Mouse (Mus musculus) stomach, embryonic 15.5 days (tissue): ENCODE data around the gene Olfr547. TPM values are rescaled to one million over a fixed set of nuclear protein-coding genes. Genes with fewer than 3 reads are reported as not detected.

Source experiments
- ATAC-seq: fragments of 200-750 bp; cut with Nextera tagmentation; 2 replicates; pipeline ENCODE4 v1.8.0; 2017; ENCODE audit warnings: low read depth, moderate number of reproducible peaks, moderate TSS enrichment; ENCODE audit not compliant: insufficient read depth, low FRiP score
- H3K27ac ChIP-seq: fragments of 300-500 bp; sonication (generic); 2 replicates; pipeline ENCODE4 v1.5.1; 2015; ENCODE audit warnings: mild to moderate bottlenecking, inconsistent platforms
- H3K27me3 ChIP-seq: fragments of 300-500 bp; sonication (generic); replicated peaks from 2 replicates; pipeline ENCODE4 v1.6.1; 2015; ENCODE audit warnings: inconsistent platforms
- H3K36me3 ChIP-seq: fragments of 300-500 bp; sonication (generic); 2 replicates; pipeline ENCODE4 v1.6.1; 2015; ENCODE audit warnings: inconsistent platforms
- H3K4me1 ChIP-seq: fragments of 300-500 bp; sonication (generic); 2 replicates; pipeline ENCODE4 v1.6.1; 2015; ENCODE audit warnings: inconsistent platforms
- H3K4me2 ChIP-seq: fragments of 300-500 bp; sonication (generic); 2 replicates; pipeline ENCODE4 v1.6.1; 2015; ENCODE audit warnings: mild to moderate bottlenecking, inconsistent platforms
- H3K4me3 ChIP-seq: fragments of 300-500 bp; sonication (generic); replicated peaks from 2 replicates; pipeline ENCODE4 v1.5.1; 2015; ENCODE audit warnings: inconsistent platforms
- H3K9ac ChIP-seq: fragments of 300-500 bp; sonication (generic); 2 replicates; pipeline ENCODE4 v1.6.1; 2015; ENCODE audit warnings: inconsistent platforms
- H3K9me3 ChIP-seq: fragments of 300-500 bp; sonication (generic); 2 replicates; pipeline ENCODE4 v1.6.1; 2016; ENCODE audit warnings: inconsistent platforms
- WGBS: fragments of 180-500 bp; shearing (Covaris S2); methylation state at CpG from one replicate; pipeline ENCODE4 v1.1.7; 2015; 5-methylcytosine and 5-hydroxymethylcytosine counted together
- polyA plus RNA-seq: library from polyadenylated mRNA; unstranded; fragments of >200 nt; fragmentation: Nextera tagmentation; extraction: Ambion mirVana; gene quantifications from 2 replicates; pipeline ENCODE4 v1.2.1, GENCODE M21; 2015

Olfr547 gene
- polyA plus RNA-seq, 1 experiment from 2014 or later, result not detected

GRCm38 (mm10) chr7:102571142-102571541, 36.6 kb downstream of the Olfr547 start, which contains the start of gene Olfr550:
Gene Olfr550 (plus strand): TSS chr7:102571442.
- H3K4me1 ChIP-seq, result no peaks in the 10 kb centered on the region
- H3K4me2 ChIP-seq, result no peak within 1 kb of the TSS
- no peak for ATAC-seq
- H3K36me3 ChIP-seq, result no peaks in the 10 kb centered on the region
- H3K27ac ChIP-seq, result no peak within 1 kb of the TSS
- no peaks in the 10 kb centered on the region for H3K27me3 ChIP-seq
- H3K4me3 ChIP-seq, result no peak within 1 kb of the TSS
- H3K9me3 ChIP-seq, result no peaks in the 10 kb centered on the region
- 85% methylated on average over 8 of the region's 8 CpGs for WGBS
- H3K9ac ChIP-seq, result no peak within 1 kb of the TSS

DNA sequence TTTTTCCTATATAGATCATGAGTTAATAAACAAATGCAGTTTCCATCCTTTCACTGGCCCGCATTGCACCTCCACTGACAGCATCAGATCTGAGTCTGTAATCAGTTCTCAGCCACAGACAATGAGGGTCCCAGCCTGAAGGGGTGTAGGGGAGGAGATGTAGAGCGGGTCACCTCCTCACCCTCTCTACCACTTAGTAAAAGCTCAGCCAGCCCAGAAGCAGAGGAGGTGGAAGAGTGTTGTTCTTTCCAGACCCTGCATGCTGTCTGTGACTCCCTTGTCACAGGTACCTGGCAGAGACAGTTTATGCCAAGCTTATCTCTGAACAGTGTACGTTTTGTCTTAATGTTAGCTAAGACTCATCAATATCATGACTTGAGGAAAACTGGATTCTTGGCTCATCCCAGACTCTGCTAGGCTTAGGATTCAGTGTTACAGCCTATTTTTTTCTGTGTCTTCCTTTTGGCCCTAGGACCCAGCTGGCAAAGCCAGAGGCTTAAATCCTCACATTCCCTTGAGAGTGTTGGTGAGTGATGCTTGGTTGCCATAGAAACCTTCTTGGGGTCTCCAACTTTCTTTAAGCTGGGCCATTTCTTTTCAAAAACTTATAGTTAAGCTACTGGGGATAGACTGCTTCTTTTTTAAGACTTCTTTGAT, 38.8 kb downstream of the Olfr547 start:
- Histone ChIP-seq H3K27ac (no peak overlapping the region), H3K4me1 (no peaks in the 10 kb centered on the region), H3K9ac (no peak overlapping the region), H3K9me3 (no peaks in the 10 kb centered on the region), H3K36me3 (no peaks in the 10 kb centered on the region), H3K4me2 (no peak overlapping the region), H3K27me3 (no peaks in the 10 kb centered on the region), H3K4me3 (no peak overlapping the region)
- ATAC-seq, result no peak
- 68% methylated on average over 3 of the region's 3 CpGs for WGBS

DNA sequence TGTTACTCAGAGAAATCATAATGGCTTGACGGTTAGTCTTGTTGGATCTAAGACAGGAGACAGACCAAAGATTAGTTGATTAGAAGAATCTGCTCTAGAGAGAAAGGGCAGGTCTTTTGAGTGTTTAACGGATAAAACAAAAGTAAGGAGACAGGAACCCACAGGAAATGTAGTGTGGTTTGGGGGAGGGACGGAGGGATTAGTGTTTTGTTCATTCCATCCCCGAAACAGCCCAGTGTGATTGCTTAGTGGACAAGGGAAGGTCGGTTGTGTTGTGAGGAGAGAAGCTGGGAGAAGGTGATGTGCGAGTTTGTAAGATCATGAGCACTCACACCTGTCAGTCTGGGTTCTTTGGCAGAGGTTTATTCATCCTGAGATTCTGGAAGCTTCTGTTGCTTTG, 41.4 kb downstream of the Olfr547 start:
- H3K9ac ChIP-seq, result no peak overlapping the region
- WGBS, result 56% methylated on average over 6 of the region's 6 CpGs
- no peaks in the 10 kb centered on the region for H3K9me3 ChIP-seq

More for the DNA sequence above, 41.4 kb downstream of the Olfr547 start:
- Histone ChIP-seq H3K27me3 (no peaks in the 10 kb centered on the region), H3K4me3 (no peak overlapping the region), H3K27ac (no peak overlapping the region), H3K4me2 (no peak overlapping the region), H3K36me3 (no peaks in the 10 kb centered on the region), H3K4me1 (no peaks in the 10 kb centered on the region)
- no peak for ATAC-seq

Other genes with a start within 250 kb of the Olfr547 start
- 133 and 138 TPM in 2 replicates for gene Rrm1, start 93.1 kb upstream of the Olfr547 start, polyA plus RNA-seq
- gene Olfr543, start 53.1 kb upstream of the Olfr547 start, polyA plus RNA-seq, result 0.41 and 0.53 TPM in 2 replicates
- 0.04 TPM in 2 replicates for gene Olfr544, start 46.4 kb upstream of the Olfr547 start, polyA plus RNA-seq
- not detected in 2 replicates for gene Olfr545, start 35.2 kb upstream of the Olfr547 start, polyA plus RNA-seq
- gene Olfr548-ps1, start 6.1 kb downstream of the Olfr547 start, polyA plus RNA-seq, result not detected in 2 replicates
- gene Olfr549, start 15.1 kb downstream of the Olfr547 start, polyA plus RNA-seq, result not detected in 2 replicates
- 0.49 and 1.1 TPM in 2 replicates for gene Trim21, start 30.7 kb downstream of the Olfr547 start, polyA plus RNA-seq
- not detected in 2 replicates for gene Olfr550, start 36.7 kb downstream of the Olfr547 start, polyA plus RNA-seq
- not detected in 2 replicates for gene Olfr551, start 57.1 kb downstream of the Olfr547 start, polyA plus RNA-seq
- not detected in 2 replicates for gene Olfr552, start 63.0 kb downstream of the Olfr547 start, polyA plus RNA-seq
- gene Olfr553, start 83.5 kb downstream of the Olfr547 start, polyA plus RNA-seq, result not detected in 2 replicates
- not detected in 2 replicates for gene Olfr554, start 103.7 kb downstream of the Olfr547 start, polyA plus RNA-seq
- gene Olfr555, start 124.1 kb downstream of the Olfr547 start, polyA plus RNA-seq, result not detected in 2 replicates
- gene Olfr556, start 130.2 kb downstream of the Olfr547 start, polyA plus RNA-seq, result not detected in 2 replicates
- 12.8 and 13.6 TPM in 2 replicates for gene Trim68, start 152.6 kb downstream of the Olfr547 start, polyA plus RNA-seq
- gene Olfr557, start 161.2 kb downstream of the Olfr547 start, polyA plus RNA-seq, result not detected in 2 replicates
- 0.18 and 0.30 TPM in 2 replicates for gene Olfr558, start 167.5 kb downstream of the Olfr547 start, polyA plus RNA-seq
- gene Olfr33, start 184.3 kb downstream of the Olfr547 start, polyA plus RNA-seq, result not detected in 2 replicates
- gene Olfr559, start 192.7 kb downstream of the Olfr547 start, polyA plus RNA-seq, result not detected in 2 replicates
- not detected in 2 replicates for gene Olfr560, start 224.6 kb downstream of the Olfr547 start, polyA plus RNA-seq
- 0.28 and 0.44 TPM in 2 replicates for gene Olfr78, start 224.7 kb downstream of the Olfr547 start, polyA plus RNA-seq
- not detected in 2 replicates for gene Olfr561, start 236.5 kb downstream of the Olfr547 start, polyA plus RNA-seq